Mouse (Mus musculus): ENCODE results near the gene Lin37. TPM values are rescaled to one million over a fixed set of nuclear protein-coding genes. Genes with fewer than 3 reads are reported as not detected.

Lin37 gene
- polyA plus RNA-seq, 1 experiment from 2014 or later = 31.3 TPM

DNA sequence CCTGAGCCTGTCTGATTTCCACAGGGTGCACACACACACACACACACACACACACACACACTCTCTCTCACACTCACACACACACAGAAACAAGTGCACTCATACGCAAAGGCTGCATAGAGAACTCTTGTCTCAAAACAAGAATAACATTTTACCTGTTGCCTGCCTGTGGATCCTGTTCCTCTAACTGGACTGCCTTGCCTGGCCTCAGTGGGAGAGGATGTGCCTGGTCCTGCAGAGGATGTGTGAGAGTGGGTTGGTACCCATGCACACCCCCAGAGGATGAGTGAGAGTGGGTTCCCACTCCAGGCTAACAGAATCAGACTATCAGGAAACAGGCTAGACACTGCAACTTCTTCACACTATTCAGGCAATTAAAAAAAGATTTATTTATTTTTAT is 9.0 kb downstream of the Lin37 start:
- no peak for ATAC-seq (ENCODE audit: insufficient number of reproducible peaks, insufficient read depth, low FRiP score, low read depth)
- H3K4me1 ChIP-seq (ENCODE audit: control insufficient read depth in 2 of 2, insufficient read depth in 2 of 2, low read length in 2 of 2) = peaks cover 8 to 14% of the 10 kb centered on the region in 2 experiments

DNA sequence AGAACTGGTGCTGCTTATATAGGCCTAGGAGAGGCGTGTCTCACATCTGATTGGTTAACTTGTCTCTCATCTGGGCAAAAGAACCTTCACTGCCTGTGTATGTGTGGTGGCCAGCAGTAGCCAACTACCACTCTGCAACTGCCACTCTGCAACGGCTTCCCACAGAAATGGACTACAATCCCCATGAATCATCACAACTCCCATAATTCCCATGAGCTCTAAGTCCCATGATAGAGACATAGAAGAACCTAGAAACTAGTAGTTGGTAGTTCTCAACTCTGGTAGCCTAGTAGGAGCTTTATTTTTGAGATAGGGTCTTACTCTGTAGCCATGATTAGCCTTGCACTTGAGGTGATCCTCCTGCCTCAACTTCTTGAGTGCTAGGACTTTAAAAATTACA is 9.8 kb downstream of the Lin37 start:
- Histone ChIP-seq H3K4me2 (ENCODE audit: low read length) (no peak overlapping the region), H3K27me3 (ENCODE audit: control insufficient read depth, insufficient read depth, low read length) (no peaks in the 10 kb centered on the region), H3K4me1 (ENCODE audit: control insufficient read depth in 2 of 2, insufficient read depth in 2 of 2, low read length in 2 of 2) (peaks cover 8 to 14% of the 10 kb centered on the region in 2 experiments), H3K4me3 (ENCODE audit: control insufficient read depth in 1 of 2, insufficient read depth in 1 of 2, low read depth in 1 of 2, low read length in 2 of 2) (no peak overlapping the region), H3K9me3 (ENCODE audit: control insufficient read depth, low read length) (no peaks in the 10 kb centered on the region), H3K27ac (replicated peaks in 1 of 2; ENCODE audit: control insufficient read depth in 1 of 2, insufficient read depth in 1 of 2, low read depth in 2 of 2, low read length in 2 of 2) (no peak overlapping the region), H3K9ac (ENCODE audit: low read length) (no peak overlapping the region), H3K36me3 (ENCODE audit: control insufficient read depth, insufficient read depth, low read length) (peaks cover 45% of the 10 kb centered on the region)
- no peak for ATAC-seq (ENCODE audit: insufficient number of reproducible peaks, insufficient read depth, low FRiP score, low read depth)
- WGBS = 95% methylated on average over 2 of the region's 2 CpGs

More for the DNA sequence above, 9.0 kb downstream of the Lin37 start:
- Histone ChIP-seq H3K9ac (ENCODE audit: low read length) (no peak overlapping the region), H3K36me3 (ENCODE audit: control insufficient read depth, insufficient read depth, low read length) (peaks cover 47% of the 10 kb centered on the region), H3K4me3 (ENCODE audit: control insufficient read depth in 1 of 2, insufficient read depth in 1 of 2, low read depth in 1 of 2, low read length in 2 of 2) (no peak overlapping the region), H3K4me2 (ENCODE audit: low read length) (no peak overlapping the region), H3K9me3 (ENCODE audit: control insufficient read depth, low read length) (no peaks in the 10 kb centered on the region), H3K27ac (replicated peaks in 1 of 2; ENCODE audit: control insufficient read depth in 1 of 2, insufficient read depth in 1 of 2, low read depth in 2 of 2, low read length in 2 of 2) (no peak overlapping the region), H3K27me3 (ENCODE audit: control insufficient read depth, insufficient read depth, low read length) (no peaks in the 10 kb centered on the region)
- WGBS = 92% methylated on average over 1 of the region's 1 CpGs

DNA sequence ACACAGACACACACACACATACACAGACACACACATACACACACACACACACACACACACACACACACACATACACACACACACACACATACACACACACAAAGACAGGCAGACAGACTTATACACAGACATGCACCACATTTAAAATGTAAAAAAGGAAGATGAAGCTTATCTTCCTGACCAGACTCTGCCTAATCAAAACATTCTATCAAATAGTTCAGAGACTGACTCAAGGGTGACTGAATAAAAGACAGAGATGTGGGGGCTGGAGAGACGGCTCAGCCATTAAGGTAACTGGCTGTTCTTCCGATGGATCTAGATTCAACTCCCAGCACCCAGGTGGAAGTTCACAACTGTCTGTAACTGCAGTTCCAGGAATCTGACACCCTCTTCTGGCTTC is 15.3 kb downstream of the Lin37 start:
- Histone ChIP-seq H3K27me3 (ENCODE audit: control insufficient read depth, insufficient read depth, low read length) (no peaks in the 10 kb centered on the region), H3K27ac (replicated peaks in 1 of 2; ENCODE audit: control insufficient read depth in 1 of 2, insufficient read depth in 1 of 2, low read depth in 2 of 2, low read length in 2 of 2) (no peak overlapping the region), H3K4me1 (ENCODE audit: control insufficient read depth in 2 of 2, insufficient read depth in 2 of 2, low read length in 2 of 2) (no peaks in the 10 kb centered on the region), H3K4me3 (ENCODE audit: control insufficient read depth in 1 of 2, insufficient read depth in 1 of 2, low read depth in 1 of 2, low read length in 2 of 2) (no peak overlapping the region), H3K36me3 (ENCODE audit: control insufficient read depth, insufficient read depth, low read length) (peaks cover 81% of the 10 kb centered on the region), H3K4me2 (ENCODE audit: low read length) (no peak overlapping the region), H3K9ac (ENCODE audit: low read length) (no peak overlapping the region), H3K9me3 (ENCODE audit: control insufficient read depth, low read length) (no peaks in the 10 kb centered on the region)
- ATAC-seq (ENCODE audit: insufficient number of reproducible peaks, insufficient read depth, low FRiP score, low read depth) = no peak
- WGBS = 93% methylated on average over 2 of the region's 2 CpGs

DNA sequence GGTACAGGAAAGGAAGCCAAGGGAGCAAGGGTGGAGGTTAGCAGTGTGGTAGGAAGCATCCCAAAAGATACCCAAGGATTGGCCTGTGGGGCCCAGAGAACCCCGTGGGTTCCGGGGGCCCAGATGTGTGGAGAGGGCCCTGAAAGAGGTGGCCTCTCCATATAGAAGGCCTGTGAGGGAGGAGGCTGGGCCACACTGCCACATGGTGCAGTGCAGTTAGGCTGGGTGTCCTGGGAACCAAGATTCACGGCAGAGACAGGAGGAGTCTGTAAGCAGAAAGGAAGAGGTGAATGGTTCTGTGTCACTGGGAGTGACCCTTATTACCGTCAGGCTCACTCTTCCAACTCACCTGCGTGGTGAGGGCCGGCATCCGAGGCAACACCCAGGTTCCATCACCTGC is 19.1 kb downstream of the Lin37 start:
- H3K4me2 ChIP-seq (ENCODE audit: low read length) = no peak overlapping the region
- ATAC-seq (ENCODE audit: insufficient number of reproducible peaks, insufficient read depth, low FRiP score, low read depth) = no peak
- H3K27ac ChIP-seq (replicated peaks in 1 of 2; ENCODE audit: control insufficient read depth in 1 of 2, insufficient read depth in 1 of 2, low read depth in 2 of 2, low read length in 2 of 2) = no peak overlapping the region
- H3K27me3 ChIP-seq (ENCODE audit: control insufficient read depth, insufficient read depth, low read length) = no peaks in the 10 kb centered on the region
- H3K9me3 ChIP-seq (ENCODE audit: control insufficient read depth, low read length) = no peaks in the 10 kb centered on the region
- peaks cover 55% of the 10 kb centered on the region for H3K36me3 ChIP-seq (ENCODE audit: control insufficient read depth, insufficient read depth, low read length)
- no peak overlapping the region for H3K9ac ChIP-seq (ENCODE audit: low read length)
- WGBS = 87% methylated on average over 7 of the region's 7 CpGs
- peaks cover 0 to 3% of the 10 kb centered on the region in 2 experiments; a peak in 1 of 4 replicates for H3K4me1 ChIP-seq (ENCODE audit: control insufficient read depth in 2 of 2, insufficient read depth in 2 of 2, low read length in 2 of 2)
- H3K4me3 ChIP-seq (ENCODE audit: control insufficient read depth in 1 of 2, insufficient read depth in 1 of 2, low read depth in 1 of 2, low read length in 2 of 2) = no peak overlapping the region

DNA sequence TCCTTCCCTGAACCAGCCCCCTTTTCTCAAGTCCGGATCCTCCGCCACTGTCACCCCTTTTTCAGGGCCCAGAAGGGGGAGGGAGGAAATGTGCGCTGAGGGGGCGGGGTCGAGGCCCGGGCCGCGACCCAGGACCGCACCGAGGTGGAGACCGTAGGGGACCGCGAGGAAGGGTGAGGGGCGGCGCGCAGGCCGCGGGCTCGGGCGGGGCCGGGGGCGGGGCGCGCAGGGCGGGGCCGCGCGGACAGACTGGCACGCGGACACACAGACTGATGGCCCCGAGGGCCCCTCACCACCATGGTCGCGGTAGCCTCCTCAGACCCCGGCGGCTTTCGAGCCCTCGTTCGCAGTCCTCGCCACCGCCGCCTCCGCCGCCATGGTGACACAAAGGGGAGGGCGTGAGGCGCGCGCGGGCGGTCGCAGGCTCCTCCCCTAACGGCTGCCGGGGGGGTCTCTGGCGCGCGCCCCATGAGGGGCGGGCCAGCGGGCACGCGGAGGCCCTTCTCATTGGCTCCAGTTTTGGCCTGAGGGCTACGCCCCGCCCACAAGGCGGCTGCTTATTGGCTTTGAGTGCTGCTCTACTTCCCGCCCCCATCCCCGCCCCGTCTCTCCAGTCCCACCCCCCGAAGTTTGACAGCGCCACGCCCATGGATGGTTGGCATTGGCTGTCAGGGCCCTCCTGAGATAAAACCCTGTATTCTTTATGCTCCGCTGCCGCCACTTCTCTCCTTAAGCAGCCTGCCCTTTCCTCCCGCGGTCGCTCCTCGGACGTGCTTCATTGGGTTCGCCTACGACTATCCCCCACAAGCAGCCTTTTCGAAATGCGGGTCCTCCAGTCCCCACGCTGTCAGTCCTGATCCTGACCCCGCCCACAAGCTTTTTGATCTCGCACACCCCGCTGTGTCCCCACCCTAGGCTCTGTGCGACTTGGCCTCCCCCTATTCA is 24.7 kb downstream of the Lin37 start, which contains the start of gene Arhgap33:
Gene Arhgap33, minus strand, starts transcription at position 428 of the 945 bp plus-strand sequence.
- H3K4me2 ChIP-seq (ENCODE audit: low read length) = peak within 1 kb of the TSS; percentile 97
- H3K9me3 ChIP-seq (ENCODE audit: control insufficient read depth, low read length) = no peaks in the 10 kb centered on the region
- peak within 1 kb of the TSS; percentile 74 to 76 for H3K4me3 ChIP-seq (ENCODE audit: control insufficient read depth in 1 of 2, insufficient read depth in 1 of 2, low read depth in 1 of 2, low read length in 2 of 2)
- H3K27me3 ChIP-seq (ENCODE audit: control insufficient read depth, insufficient read depth, low read length) = no peaks in the 10 kb centered on the region
- H3K27ac ChIP-seq (replicated peaks in 1 of 2; ENCODE audit: control insufficient read depth in 1 of 2, insufficient read depth in 1 of 2, low read depth in 2 of 2, low read length in 2 of 2) = 0 out of 4 replicates have a peak within 1 kb of the TSS, but pooled peaks of 1 of the 2 experiments have one; percentile 47
- peaks cover 38% of the 10 kb centered on the region for H3K36me3 ChIP-seq (ENCODE audit: control insufficient read depth, insufficient read depth, low read length)
- H3K9ac ChIP-seq (ENCODE audit: low read length) = peak within 1 kb of the TSS; percentile 81
- peak; percentile 96 for ATAC-seq (ENCODE audit: insufficient number of reproducible peaks, insufficient read depth, low FRiP score, low read depth)
- peaks cover 17 to 30% of the 10 kb centered on the region in 2 experiments for H3K4me1 ChIP-seq (ENCODE audit: control insufficient read depth in 2 of 2, insufficient read depth in 2 of 2, low read length in 2 of 2)
- WGBS = under 1% methylated on average over 60 of the region's 84 CpGs

DNA sequence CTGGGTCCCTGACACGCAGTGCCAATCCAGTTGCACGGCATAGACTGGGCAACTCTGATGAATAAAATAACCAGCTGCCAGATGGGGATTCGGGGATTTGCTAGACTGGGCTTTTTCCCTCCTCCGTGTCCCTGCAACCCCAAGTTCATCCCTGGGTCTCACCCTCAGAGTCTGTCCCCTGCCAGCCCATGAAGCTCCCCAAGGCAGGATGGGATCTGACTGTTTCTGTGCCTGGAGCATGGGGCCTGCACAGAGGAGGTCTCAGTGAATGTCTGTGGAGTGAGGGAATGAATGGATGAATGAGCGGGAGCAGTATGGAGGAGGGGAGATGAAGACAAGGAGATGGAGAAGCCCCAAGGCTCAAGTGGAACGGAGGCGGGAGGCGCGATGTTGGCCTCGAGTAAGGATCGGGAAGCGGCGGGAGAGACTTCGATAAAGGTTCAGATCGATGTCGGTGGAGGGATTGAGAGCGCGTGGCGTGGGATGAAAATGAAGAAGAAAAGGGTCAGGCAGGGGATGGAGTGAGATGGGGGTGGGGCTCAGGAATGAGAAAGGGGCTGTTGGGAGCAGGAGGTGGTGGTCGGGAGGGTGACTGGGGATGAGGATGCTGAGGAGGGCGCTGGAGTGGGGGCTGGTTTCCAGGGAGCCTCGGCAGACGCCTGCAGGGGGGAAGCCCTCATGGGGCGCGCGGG is 25.6 kb downstream of the Lin37 start:
- Histone ChIP-seq H3K9me3 (ENCODE audit: control insufficient read depth, low read length) (no peaks in the 10 kb centered on the region), H3K27ac (replicated peaks in 1 of 2; ENCODE audit: control insufficient read depth in 1 of 2, insufficient read depth in 1 of 2, low read depth in 2 of 2, low read length in 2 of 2) (no peak overlapping the region), H3K4me3 (ENCODE audit: control insufficient read depth in 1 of 2, insufficient read depth in 1 of 2, low read depth in 1 of 2, low read length in 2 of 2) (peak overlapping the region; percentile 74 to 75), H3K4me2 (ENCODE audit: low read length) (peak overlapping the region; percentile 97), H3K9ac (ENCODE audit: low read length) (peak overlapping the region; percentile 81), H3K4me1 (ENCODE audit: control insufficient read depth in 2 of 2, insufficient read depth in 2 of 2, low read length in 2 of 2) (peaks cover 17 to 30% of the 10 kb centered on the region in 2 experiments), H3K36me3 (ENCODE audit: control insufficient read depth, insufficient read depth, low read length) (peaks cover 38% of the 10 kb centered on the region), H3K27me3 (ENCODE audit: control insufficient read depth, insufficient read depth, low read length) (no peaks in the 10 kb centered on the region)
- ATAC-seq (ENCODE audit: insufficient number of reproducible peaks, insufficient read depth, low FRiP score, low read depth) = no peak
- 11% methylated on average over 25 of the region's 26 CpGs for WGBS

DNA sequence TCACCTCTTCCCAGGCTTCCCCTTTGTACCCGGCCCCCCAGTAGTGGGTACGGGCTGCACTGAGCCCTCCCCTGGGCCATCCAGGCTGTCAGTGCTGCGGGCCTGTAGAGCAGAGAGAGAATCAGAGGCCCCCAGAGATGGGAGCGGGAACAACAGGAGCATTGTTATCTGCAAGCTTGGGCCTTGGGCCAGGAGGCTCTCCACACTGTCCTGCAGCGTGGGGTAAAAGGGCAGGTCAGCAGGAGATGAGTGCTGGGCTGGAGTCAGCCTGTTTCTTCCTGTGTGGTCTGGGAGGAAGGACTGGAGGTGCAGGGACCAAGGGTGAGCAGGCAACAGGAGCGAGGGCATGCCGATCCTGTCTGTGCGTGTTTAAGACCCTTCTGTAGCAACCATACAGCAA is 26.7 kb downstream of the Lin37 start:
- Histone ChIP-seq H3K27ac (replicated peaks in 1 of 2; ENCODE audit: control insufficient read depth in 1 of 2, insufficient read depth in 1 of 2, low read depth in 2 of 2, low read length in 2 of 2) (no peak overlapping the region), H3K4me3 (ENCODE audit: control insufficient read depth in 1 of 2, insufficient read depth in 1 of 2, low read depth in 1 of 2, low read length in 2 of 2) (no peak overlapping the region), H3K27me3 (ENCODE audit: control insufficient read depth, insufficient read depth, low read length) (0 out of 2 replicates have a peak, but pooled peaks cover 2% of the 10 kb centered on the region), H3K4me1 (ENCODE audit: control insufficient read depth in 2 of 2, insufficient read depth in 2 of 2, low read length in 2 of 2) (peaks cover 17 to 30% of the 10 kb centered on the region in 2 experiments), H3K9me3 (ENCODE audit: control insufficient read depth, low read length) (no peaks in the 10 kb centered on the region), H3K9ac (ENCODE audit: low read length) (peak overlapping the region; percentile 16; the same call in 1 of the 2 replicates), H3K4me2 (ENCODE audit: low read length) (0 out of 2 replicates have a peak overlapping the region, but pooled peaks have one; percentile 8), H3K36me3 (ENCODE audit: control insufficient read depth, insufficient read depth, low read length) (peaks cover 45% of the 10 kb centered on the region)
- ATAC-seq (ENCODE audit: insufficient number of reproducible peaks, insufficient read depth, low FRiP score, low read depth) = no peak
- WGBS = 23% methylated on average over 8 of the region's 8 CpGs

All from heart, embryonic 14.5 days (tissue).